Mouse (Mus musculus) lung, embryonic 14.5 days (tissue): ENCODE measurements around the gene Hoxd1. TPM values are rescaled to one million over a fixed set of nuclear protein-coding genes. Genes with fewer than 3 reads are reported as not detected.

Experiments
- ATAC-seq: fragments of 200-750 bp; cut with Nextera tagmentation; 2 replicates; pipeline ENCODE4 v1.8.0; 2017; ENCODE audit warnings: mild to moderate bottlenecking, moderate TSS enrichment, moderate library complexity; ENCODE audit not compliant: insufficient read depth
- DNase-seq: peaks from one replicate; pipeline ENCODE4 v3.0.0-alpha.2; 2015
- H3K27ac ChIP-seq: fragments of 300-500 bp; sonication (generic); 2 replicates; pipeline ENCODE4 v1.5.1; 2014; ENCODE audit warnings: low read depth, mild to moderate bottlenecking, moderate library complexity
- H3K27me3 ChIP-seq: fragments of 300-500 bp; sonication (generic); 2 replicates; pipeline ENCODE4 v1.6.1; 2014; ENCODE audit warnings: low read length, control low read depth; ENCODE audit not compliant: insufficient read depth
- H3K36me3 ChIP-seq: fragments of 300-500 bp; sonication (generic); 2 replicates; pipeline ENCODE4 v1.6.1; 2014; ENCODE audit warnings: control low read depth; ENCODE audit not compliant: insufficient read depth
- H3K4me1 ChIP-seq: fragments of 300-500 bp; sonication (generic); 2 replicates; pipeline ENCODE4 v1.6.1; 2014; ENCODE audit warnings: antibody characterized with exemption, control low read depth; ENCODE audit not compliant: insufficient read depth
- H3K4me2 ChIP-seq: fragments of 300-500 bp; sonication (generic); 2 replicates; pipeline ENCODE4 v1.6.1; 2014; ENCODE audit warnings: mild to moderate bottlenecking
- H3K4me3 ChIP-seq: fragments of 300-500 bp; sonication (generic); 2 replicates; pipeline ENCODE4 v1.5.1; 2014; ENCODE audit warnings: low read depth, low read length
- H3K9ac ChIP-seq: fragments of 300-500 bp; sonication (generic); 2 replicates; pipeline ENCODE4 v1.6.1; 2014
- H3K9me3 ChIP-seq: fragments of 300-500 bp; sonication (generic); 2 replicates; pipeline ENCODE4 v1.6.1; 2016; ENCODE audit warnings: low read depth, low read length, control low read depth
- CTCF ChIP-seq: IDR thresholded peaks from 2 replicates; pipeline ENCODE4 v1.5.1; 2016; ENCODE audit warnings: antibody characterized with exemption, low read depth
- WGBS: fragments of 180-500 bp; shearing (Covaris S2); extraction: QIAGEN DNeasy Blood & Tissue Kit; methylation state at CpG from one replicate; pipeline ENCODE4 v1.1.7; 2014; 5-methylcytosine and 5-hydroxymethylcytosine counted together
- polyA plus RNA-seq: library from polyadenylated mRNA; unstranded; fragments of >200 nt; fragmentation: Nextera tagmentation; extraction: Ambion mirVana; gene quantifications from 2 replicates; pipeline ENCODE4 v1.2.1, GENCODE M21; 2014

Hoxd1 gene
- polyA plus RNA-seq, 1 experiment from 2014 or later, result 0.09 TPM

DNA sequence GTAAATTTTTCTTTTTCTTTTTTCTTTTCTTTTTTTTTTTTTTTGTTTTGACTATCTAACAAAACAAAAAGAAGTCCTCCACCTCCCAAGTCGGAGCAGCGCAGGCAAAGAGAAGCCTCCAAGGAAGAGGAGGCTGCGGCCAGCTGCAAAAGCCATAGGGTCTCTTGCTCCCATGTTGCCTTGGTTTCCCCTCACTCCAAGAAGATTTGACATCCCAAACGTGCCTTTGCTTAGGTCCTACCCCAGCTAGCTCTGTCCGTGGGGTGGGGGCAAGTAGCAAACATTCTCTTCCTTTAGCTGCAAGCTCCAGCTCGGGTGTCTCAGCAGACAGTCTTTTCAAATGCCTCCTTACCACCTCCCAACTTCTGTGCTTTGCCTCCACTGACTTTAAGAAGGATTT, 29.0 kb upstream of the Hoxd1 start:
- no peaks in the 10 kb centered on the region for H3K4me1 ChIP-seq
- no peaks in the 10 kb centered on the region for H3K36me3 ChIP-seq
- no peak overlapping the region; the same call in 1 of the 2 replicates for H3K9ac ChIP-seq
- 1% methylated on average over 6 of the region's 6 CpGs for WGBS
- no peak overlapping the region for H3K27ac ChIP-seq
- peaks cover 99% of the 10 kb centered on the region for H3K27me3 ChIP-seq
- no peak for ATAC-seq
- no peak for DNase-seq
- no peaks in the 10 kb centered on the region for H3K9me3 ChIP-seq
- H3K4me3 ChIP-seq, result no peak overlapping the region
- TF ChIP-seq CTCF, result no peak
- H3K4me2 ChIP-seq, result no peak overlapping the region

DNA sequence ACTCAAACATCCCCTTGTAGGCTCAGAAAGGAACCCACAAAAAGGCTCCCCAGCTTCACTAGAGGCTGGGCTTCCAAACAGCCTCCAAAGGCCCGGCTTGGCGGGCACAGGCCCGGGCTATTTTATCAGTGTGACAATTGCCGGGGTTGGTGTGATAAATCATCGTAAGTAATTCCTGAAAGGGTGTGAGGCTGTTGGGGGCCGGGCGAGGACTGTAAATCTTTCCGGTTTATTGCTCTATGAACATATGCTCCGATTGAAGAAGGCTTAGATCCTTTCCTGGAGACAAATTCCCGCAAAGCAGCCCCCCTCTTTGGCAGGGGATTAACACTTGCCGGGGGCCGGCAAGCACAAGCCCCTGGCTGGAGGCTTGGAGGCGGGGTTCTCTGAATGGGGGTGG, 28.3 kb upstream of the Hoxd1 start:
- H3K27me3 ChIP-seq, result peaks cover 99% of the 10 kb centered on the region
- no peak for TF ChIP-seq CTCF
- no peak overlapping the region for H3K4me3 ChIP-seq
- H3K4me2 ChIP-seq, result no peak overlapping the region
- no peaks in the 10 kb centered on the region for H3K36me3 ChIP-seq
- ATAC-seq, result no peak
- WGBS, result 3% methylated on average over 13 of the region's 13 CpGs
- H3K27ac ChIP-seq, result no peak overlapping the region
- DNase-seq, result no peak
- no peak overlapping the region for H3K9ac ChIP-seq
- no peaks in the 10 kb centered on the region for H3K4me1 ChIP-seq
- H3K9me3 ChIP-seq, result no peaks in the 10 kb centered on the region

DNA sequence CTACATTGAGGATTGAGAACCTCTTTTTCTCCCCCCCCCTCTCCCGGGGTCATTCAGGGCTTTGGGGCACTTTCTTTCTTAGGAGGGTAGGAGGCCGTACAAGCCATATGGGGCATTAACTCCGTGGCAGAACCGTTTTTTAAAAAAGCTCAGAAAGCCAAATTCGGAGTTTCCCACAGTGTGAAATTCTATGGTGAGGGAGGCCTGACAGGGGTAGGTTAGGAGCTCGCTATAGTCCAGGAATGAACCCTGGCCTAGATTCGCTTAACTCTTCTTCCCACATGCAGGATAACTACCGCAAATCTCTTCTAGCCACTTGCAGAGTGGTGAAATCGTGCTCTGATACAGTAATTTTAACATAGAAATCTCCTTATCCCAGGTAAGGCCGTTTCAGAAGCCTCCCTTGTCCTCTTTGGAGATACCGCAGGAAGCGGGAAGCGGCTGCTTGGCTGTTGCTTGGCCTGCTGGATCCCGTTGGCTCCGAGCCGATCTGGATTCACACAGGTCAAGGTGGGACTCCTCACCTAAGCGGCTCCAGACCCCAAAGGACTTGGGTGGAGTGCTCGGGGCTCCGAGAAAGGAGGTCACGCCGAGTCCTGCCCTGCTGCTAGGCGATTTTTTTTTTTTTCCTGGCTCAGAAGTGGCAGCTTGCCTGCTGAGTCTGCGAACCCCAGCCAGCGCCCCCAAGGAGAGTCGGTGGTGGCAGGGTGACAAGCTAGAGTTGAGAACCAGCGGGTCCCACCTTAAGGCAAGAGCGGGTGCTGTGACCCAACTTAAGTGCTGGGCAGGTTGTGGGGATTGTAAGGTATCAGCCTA, 27.6 kb upstream of the Hoxd1 start:
- Histone ChIP-seq H3K4me3 (no peak overlapping the region), H3K27ac (no peak overlapping the region), H3K4me2 (no peak overlapping the region), H3K4me1 (no peaks in the 10 kb centered on the region), H3K36me3 (no peaks in the 10 kb centered on the region), H3K9ac (no peak overlapping the region), H3K27me3 (peaks cover 100% of the 10 kb centered on the region), H3K9me3 (no peaks in the 10 kb centered on the region)
- DNase-seq (no peak), ATAC-seq (no peak)
- WGBS, result 4% methylated on average over 27 of the region's 27 CpGs
- TF ChIP-seq CTCF, result no peak

DNA sequence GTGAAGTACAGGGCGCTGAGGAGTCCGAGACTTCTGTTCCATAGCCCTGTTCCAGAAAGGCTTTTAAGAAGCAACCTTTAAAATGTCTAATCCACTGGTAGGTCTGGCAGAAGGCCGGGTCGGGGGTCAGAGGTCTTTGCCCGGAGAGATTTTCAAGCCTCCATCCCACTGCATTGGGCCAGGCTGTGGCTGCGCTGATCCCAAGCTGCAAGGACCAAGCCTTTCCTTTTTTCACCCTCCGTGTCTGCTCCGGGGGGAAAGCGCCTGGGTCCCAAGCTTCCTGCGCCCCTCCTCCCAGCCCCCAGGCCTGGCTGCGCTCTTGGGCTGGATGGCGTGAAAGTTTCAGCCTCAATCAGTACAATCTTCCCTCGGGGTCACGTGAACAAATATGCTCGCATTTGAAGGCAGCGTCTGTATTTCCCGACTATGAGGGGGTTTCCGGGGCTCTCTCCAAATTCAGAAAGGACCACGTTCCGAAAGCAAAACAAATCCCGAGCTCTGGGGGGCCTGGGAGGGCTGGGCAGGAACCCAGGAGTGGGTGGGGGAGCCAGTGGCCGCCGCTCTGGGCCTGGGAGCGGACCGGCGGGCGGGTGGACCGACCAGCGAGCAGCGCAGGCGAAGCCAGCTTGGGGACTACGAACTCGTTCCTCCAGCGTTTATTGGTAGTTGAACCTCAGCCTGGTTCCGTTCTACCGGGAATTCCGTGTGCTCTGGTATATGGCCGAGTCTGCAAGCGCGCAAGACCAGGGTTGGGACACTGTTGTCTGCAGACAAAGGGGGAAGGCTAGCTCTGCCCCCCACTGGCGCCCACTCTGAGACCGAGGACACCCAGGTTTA, 26.7 kb upstream of the Hoxd1 start:
- H3K36me3 ChIP-seq, result no peaks in the 10 kb centered on the region
- ATAC-seq, result no peak
- TF ChIP-seq CTCF, result no peak
- no peak overlapping the region for H3K9ac ChIP-seq
- H3K4me1 ChIP-seq, result no peaks in the 10 kb centered on the region
- peak overlapping the region; percentile 44 for H3K4me2 ChIP-seq
- peaks cover 100% of the 10 kb centered on the region for H3K27me3 ChIP-seq
- peak overlapping the region; percentile 7; the same call in 1 of the 2 replicates for H3K4me3 ChIP-seq
- H3K27ac ChIP-seq, result no peak overlapping the region
- no peak for DNase-seq
- no peaks in the 10 kb centered on the region for H3K9me3 ChIP-seq
- 3% methylated on average over 42 of the region's 42 CpGs for WGBS

DNA sequence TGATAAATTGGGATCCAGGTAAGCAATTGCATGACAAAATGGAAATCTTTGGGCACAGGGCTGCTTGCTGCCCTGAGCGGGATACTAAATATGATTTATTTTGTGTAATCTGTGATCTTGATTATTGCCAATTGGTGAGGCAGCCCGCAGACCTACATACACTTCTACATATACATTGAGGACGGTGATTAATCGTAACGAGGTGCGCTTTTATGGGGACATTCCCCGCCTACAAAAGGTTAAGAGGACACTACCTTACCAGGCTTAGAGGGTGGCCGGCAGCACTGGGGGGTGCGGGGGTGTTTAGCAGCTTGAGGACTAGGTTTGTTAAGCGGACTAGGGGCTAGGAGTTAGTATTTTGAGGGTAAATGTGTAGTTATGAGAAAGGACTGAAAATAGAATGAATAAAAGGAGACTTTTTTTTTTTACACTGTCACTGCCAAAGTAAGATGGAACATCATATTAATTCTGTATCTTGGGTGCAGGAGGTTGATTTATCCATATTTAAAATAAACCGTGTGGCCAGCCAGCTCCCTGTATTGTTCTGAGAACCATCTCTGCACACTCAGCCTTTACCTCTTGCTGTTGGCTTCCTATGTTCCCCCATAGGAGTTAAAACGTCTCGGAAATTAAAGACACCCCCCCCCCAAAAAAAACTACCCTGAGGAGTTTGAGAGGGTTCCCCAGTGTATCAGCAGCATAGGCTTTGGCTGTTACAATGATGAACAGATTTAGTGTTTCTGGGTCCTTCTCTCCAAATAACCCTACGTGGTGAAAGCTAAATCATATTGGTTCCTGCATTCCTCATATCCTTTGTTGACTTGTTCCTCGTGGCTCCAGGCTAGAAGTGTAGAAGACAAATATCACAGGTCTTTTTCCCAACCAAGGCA, 25.8 kb upstream of the Hoxd1 start:
- H3K9ac ChIP-seq, result no peak overlapping the region
- H3K4me1 ChIP-seq, result no peaks in the 10 kb centered on the region
- no peak overlapping the region for H3K27ac ChIP-seq
- ATAC-seq (no peak), DNase-seq (no peak)
- no peaks in the 10 kb centered on the region for H3K9me3 ChIP-seq
- no peak for TF ChIP-seq CTCF
- no peaks in the 10 kb centered on the region for H3K36me3 ChIP-seq
- 4% methylated on average over 15 of the region's 15 CpGs for WGBS
- H3K27me3 ChIP-seq, result peaks cover 99% of the 10 kb centered on the region
- no peak overlapping the region for H3K4me3 ChIP-seq
- no peak overlapping the region for H3K4me2 ChIP-seq

DNA sequence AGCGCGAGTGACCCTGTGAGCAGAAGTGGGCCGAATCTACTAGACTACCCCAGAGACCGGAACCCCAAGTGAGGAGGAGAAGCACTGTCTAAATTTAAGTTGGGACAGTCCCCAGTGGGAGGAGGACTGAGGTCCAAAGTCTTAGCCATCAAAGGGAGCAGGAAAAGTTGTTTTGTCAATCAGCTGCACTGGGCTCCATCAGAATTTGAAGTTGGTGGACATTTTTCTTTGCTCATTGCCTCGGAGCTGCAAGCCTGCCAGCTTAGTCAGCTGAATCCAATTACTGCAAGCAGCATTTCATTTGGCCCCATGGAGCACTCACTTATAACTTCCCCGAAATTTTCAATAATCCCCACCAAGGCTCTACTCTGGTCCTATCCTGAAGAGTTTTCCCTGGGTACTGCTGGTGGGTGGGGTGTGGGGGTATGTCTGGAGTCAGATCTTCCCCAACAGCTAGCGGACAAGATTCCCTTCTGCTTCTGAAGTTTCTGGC, 25.2 kb upstream of the Hoxd1 start:
- 8% methylated on average over 7 of the region's 7 CpGs for WGBS
- no peak overlapping the region for H3K9ac ChIP-seq
- no peaks in the 10 kb centered on the region for H3K4me1 ChIP-seq

More for the DNA sequence above, 25.2 kb upstream of the Hoxd1 start:
- TF ChIP-seq CTCF, result no peak
- no peak for ATAC-seq
- Histone ChIP-seq H3K27me3 (peaks cover 99% of the 10 kb centered on the region), H3K9me3 (no peaks in the 10 kb centered on the region), H3K4me2 (no peak overlapping the region), H3K27ac (no peak overlapping the region), H3K4me3 (no peak overlapping the region), H3K36me3 (no peaks in the 10 kb centered on the region)
- no peak for DNase-seq
